Mouse (Mus musculus): Measurements from ENCODE around the gene Dpf3. TPM values are rescaled to one million over a fixed set of nuclear protein-coding genes. Genes with fewer than 3 reads are reported as not detected.

Gene Dpf3
- total and polyA plus RNA-seq, 2 experiments from 2014 or later, result 14.3 to 31.7 TPM

DNA sequence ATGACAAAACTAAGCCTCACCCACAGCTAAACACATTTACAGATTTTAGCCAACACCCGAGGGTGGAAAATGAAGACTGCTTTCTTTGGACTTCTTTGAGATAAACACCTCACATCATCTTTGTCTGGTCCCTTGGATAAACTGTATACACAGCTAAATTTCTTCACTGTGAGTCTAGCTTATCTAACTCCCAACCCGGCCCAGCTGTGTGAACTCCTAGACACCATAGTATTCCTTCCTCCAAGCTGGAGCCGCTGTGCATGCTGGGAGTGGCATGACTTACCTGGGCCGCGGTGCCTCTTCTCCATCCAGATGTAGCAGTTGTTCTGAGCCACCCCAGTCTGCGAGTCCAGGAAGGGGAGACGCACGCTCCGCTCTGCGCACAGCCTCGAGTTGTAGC is 117.3 kb downstream of the Dpf3 start:
- Histone ChIP-seq H3K36me3 (ENCODE audit: insufficient read depth, low read length) (no peaks in the 10 kb centered on the region), H3K4me2 (ENCODE audit: low read depth, low read length, poor library complexity, severe bottlenecking) (no peak overlapping the region), H3K4me1 (ENCODE audit: insufficient read depth, low read length) (no peaks in the 10 kb centered on the region), H3K9me3 (ENCODE audit: low read length) (no peaks in the 10 kb centered on the region), H3K4me3 (ENCODE audit: low read depth, low read length) (no peak overlapping the region), H3K9ac (replicated peaks; ENCODE audit: low read length, poor library complexity, severe bottlenecking) (no peak overlapping the region), H3K27ac (ENCODE audit: low read depth, low read length) (no peak overlapping the region), H3K27me3 (ENCODE audit: insufficient read depth, low read length) (no peaks in the 10 kb centered on the region)
- ATAC-seq (ENCODE audit: low FRiP score), result no peak
- DNase-seq (ENCODE audit: low spot score), result no peak
- TF ChIP-seq CTCF (IDR thresholded peaks at IDR 0.05), result no peak
- 84% methylated on average over 11 of the region's 11 CpGs for WGBS

DNA sequence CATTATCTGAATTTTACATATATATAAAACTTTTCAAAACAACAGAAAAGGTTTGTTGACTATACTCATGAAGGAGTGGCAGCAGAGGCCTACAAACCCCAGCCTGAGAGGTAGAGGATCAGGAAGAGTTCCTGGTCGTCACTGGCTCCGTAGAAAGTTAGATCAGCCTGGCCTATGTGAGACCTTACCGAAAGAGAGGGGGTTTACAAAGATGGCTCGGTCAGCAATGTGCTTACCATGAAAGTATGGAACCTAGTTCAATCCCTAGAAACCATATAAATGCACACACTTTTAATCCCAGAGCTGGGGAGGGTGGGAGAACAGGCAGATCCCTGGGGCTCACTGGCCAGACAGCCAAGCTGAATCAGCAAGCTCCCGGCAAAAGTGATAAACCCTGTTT is 118.1 kb downstream of the Dpf3 start:
- no peaks in the 10 kb centered on the region for H3K9me3 ChIP-seq (ENCODE audit: low read length)
- H3K4me3 ChIP-seq (ENCODE audit: low read depth, low read length), result no peak overlapping the region
- ATAC-seq (ENCODE audit: low FRiP score) (no peak), DNase-seq (ENCODE audit: low spot score) (no peak)
- TF ChIP-seq CTCF (IDR thresholded peaks at IDR 0.05), result no peak
- H3K4me2 ChIP-seq (ENCODE audit: low read depth, low read length, poor library complexity, severe bottlenecking), result no peak overlapping the region
- H3K4me1 ChIP-seq (ENCODE audit: insufficient read depth, low read length), result no peaks in the 10 kb centered on the region
- no peak overlapping the region for H3K9ac ChIP-seq (replicated peaks; ENCODE audit: low read length, poor library complexity, severe bottlenecking)
- H3K27ac ChIP-seq (ENCODE audit: low read depth, low read length), result no peak overlapping the region
- H3K36me3 ChIP-seq (ENCODE audit: insufficient read depth, low read length), result no peaks in the 10 kb centered on the region
- WGBS, result 89% methylated on average over 5 of the region's 5 CpGs
- no peaks in the 10 kb centered on the region for H3K27me3 ChIP-seq (ENCODE audit: insufficient read depth, low read length)

DNA sequence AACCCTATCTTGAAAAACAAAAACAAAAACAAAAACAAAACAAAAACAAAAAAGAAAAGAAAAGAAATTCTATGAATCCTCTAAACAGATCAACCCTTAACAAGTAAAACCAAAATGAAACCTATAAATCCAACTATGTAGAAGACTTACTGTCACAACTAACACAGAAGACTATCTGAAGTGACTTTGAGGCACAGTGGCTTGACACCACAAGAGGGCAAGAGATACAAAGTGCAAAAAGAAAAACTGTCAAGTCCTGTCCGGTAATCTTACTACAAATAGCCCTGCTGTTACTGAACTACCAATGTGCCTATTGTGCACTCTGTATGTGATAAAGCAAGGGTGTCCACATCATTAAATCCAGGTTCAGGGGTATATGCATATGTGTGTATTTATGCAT is 120.0 kb downstream of the Dpf3 start:
- H3K4me1 ChIP-seq (ENCODE audit: insufficient read depth, low read length), result no peaks in the 10 kb centered on the region
- H3K9ac ChIP-seq (replicated peaks; ENCODE audit: low read length, poor library complexity, severe bottlenecking), result no peak overlapping the region
- no peak overlapping the region for H3K4me2 ChIP-seq (ENCODE audit: low read depth, low read length, poor library complexity, severe bottlenecking)
- H3K4me3 ChIP-seq (ENCODE audit: low read depth, low read length), result no peak overlapping the region
- no peaks in the 10 kb centered on the region for H3K9me3 ChIP-seq (ENCODE audit: low read length)
- no peak overlapping the region for H3K27ac ChIP-seq (ENCODE audit: low read depth, low read length)
- TF ChIP-seq CTCF (IDR thresholded peaks at IDR 0.05), result no peak
- no peaks in the 10 kb centered on the region for H3K36me3 ChIP-seq (ENCODE audit: insufficient read depth, low read length)
- no peaks in the 10 kb centered on the region for H3K27me3 ChIP-seq (ENCODE audit: insufficient read depth, low read length)
- WGBS, result 94% methylated on average over 1 of the region's 1 CpGs
- DNase-seq (ENCODE audit: low spot score), result no peak
- ATAC-seq (ENCODE audit: low FRiP score), result no peak

DNA sequence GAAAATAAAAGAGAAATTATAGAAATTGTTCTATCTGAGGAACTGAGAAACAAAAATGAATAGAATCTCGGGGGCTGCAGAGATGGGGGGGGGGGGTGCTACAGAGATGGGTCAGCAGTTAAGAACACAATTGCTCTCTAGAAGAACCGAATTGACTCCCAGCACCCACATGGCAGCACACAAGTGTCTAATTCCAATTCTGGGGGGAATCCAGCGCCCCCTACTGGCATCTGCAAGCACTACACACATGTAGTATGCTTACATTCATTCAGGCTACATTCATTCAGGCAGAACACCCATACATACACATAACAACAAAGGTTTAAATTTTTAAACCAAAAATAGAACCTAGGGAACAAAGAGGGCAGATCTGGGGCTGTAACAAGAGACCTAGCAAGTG is 122.7 kb downstream of the Dpf3 start:
- no peak overlapping the region for H3K4me2 ChIP-seq (ENCODE audit: low read depth, low read length, poor library complexity, severe bottlenecking)
- H3K4me3 ChIP-seq (ENCODE audit: low read depth, low read length), result no peak overlapping the region
- ATAC-seq (ENCODE audit: low FRiP score) (no peak), DNase-seq (ENCODE audit: low spot score) (no peak)
- 55% methylated on average over 3 of the region's 3 CpGs for WGBS
- H3K36me3 ChIP-seq (ENCODE audit: insufficient read depth, low read length), result no peaks in the 10 kb centered on the region
- no peaks in the 10 kb centered on the region for H3K4me1 ChIP-seq (ENCODE audit: insufficient read depth, low read length)
- H3K9me3 ChIP-seq (ENCODE audit: low read length), result no peaks in the 10 kb centered on the region
- no peak overlapping the region for H3K9ac ChIP-seq (replicated peaks; ENCODE audit: low read length, poor library complexity, severe bottlenecking)
- H3K27me3 ChIP-seq (ENCODE audit: insufficient read depth, low read length), result no peaks in the 10 kb centered on the region
- no peak overlapping the region for H3K27ac ChIP-seq (ENCODE audit: low read depth, low read length)
- TF ChIP-seq CTCF (IDR thresholded peaks at IDR 0.05), result peak; percentile 13; the same call in 1 of the 2 replicates

DNA sequence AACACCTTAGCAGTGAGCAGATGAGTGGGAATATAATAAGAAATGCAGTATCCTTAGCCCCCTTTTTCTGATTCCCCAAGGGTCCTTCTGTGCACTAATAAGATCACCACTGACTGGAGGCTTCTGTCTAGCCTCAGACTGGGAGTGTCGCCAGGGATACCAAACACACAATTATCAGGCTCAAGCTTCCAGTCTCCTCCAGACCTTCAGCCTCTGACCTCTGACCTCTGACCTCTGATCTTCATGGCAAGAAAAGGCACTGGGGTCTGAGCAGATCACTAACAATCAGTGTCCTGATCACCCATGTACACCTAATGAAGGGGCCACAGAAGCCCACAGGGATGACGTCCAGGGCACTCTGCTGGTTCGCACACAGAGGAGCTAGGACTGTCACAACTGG is 125.7 kb downstream of the Dpf3 start:
- no peak overlapping the region for H3K4me2 ChIP-seq (ENCODE audit: low read depth, low read length, poor library complexity, severe bottlenecking)
- no peak overlapping the region for H3K4me3 ChIP-seq (ENCODE audit: low read depth, low read length)
- no peak for TF ChIP-seq CTCF (IDR thresholded peaks at IDR 0.05)
- H3K4me1 ChIP-seq (ENCODE audit: insufficient read depth, low read length), result no peaks in the 10 kb centered on the region
- no peak overlapping the region for H3K9ac ChIP-seq (replicated peaks; ENCODE audit: low read length, poor library complexity, severe bottlenecking)
- 47% methylated on average over 3 of the region's 3 CpGs for WGBS
- no peak overlapping the region for H3K27ac ChIP-seq (ENCODE audit: low read depth, low read length)
- no peaks in the 10 kb centered on the region for H3K9me3 ChIP-seq (ENCODE audit: low read length)
- H3K27me3 ChIP-seq (ENCODE audit: insufficient read depth, low read length), result no peaks in the 10 kb centered on the region
- ATAC-seq (ENCODE audit: low FRiP score) (no peak), DNase-seq (ENCODE audit: low spot score) (no peak)
- no peaks in the 10 kb centered on the region for H3K36me3 ChIP-seq (ENCODE audit: insufficient read depth, low read length)

DNA sequence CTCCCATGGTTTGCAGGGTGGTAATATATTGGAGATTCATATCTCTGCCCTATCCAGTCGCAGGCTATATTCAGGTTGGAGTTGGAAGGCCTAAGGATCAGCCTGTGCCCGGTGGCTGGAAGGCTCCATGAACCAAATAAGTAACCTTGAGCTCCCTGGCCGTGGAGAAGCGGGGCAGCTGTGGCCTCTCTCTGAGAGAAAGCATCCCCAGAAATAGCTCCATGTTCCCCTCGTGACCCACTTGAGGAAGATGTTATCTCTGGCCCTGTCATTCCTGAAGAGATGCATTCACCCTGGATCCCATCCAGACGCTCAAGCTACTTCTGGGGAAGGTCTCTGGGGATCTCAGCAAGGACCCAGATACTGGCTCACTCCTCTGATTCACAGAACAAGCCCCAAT is 134.9 kb downstream of the Dpf3 start:
- no peaks in the 10 kb centered on the region for H3K36me3 ChIP-seq (ENCODE audit: insufficient read depth, low read length)
- WGBS, result 89% methylated on average over 6 of the region's 6 CpGs
- H3K9me3 ChIP-seq (ENCODE audit: low read length), result no peaks in the 10 kb centered on the region
- no peak overlapping the region for H3K9ac ChIP-seq (replicated peaks; ENCODE audit: low read length, poor library complexity, severe bottlenecking)
- H3K4me1 ChIP-seq (ENCODE audit: insufficient read depth, low read length), result no peaks in the 10 kb centered on the region
- H3K4me2 ChIP-seq (ENCODE audit: low read depth, low read length, poor library complexity, severe bottlenecking), result no peak overlapping the region
- ATAC-seq (ENCODE audit: low FRiP score) (no peak), DNase-seq (ENCODE audit: low spot score) (no peak)
- no peaks in the 10 kb centered on the region for H3K27me3 ChIP-seq (ENCODE audit: insufficient read depth, low read length)
- H3K27ac ChIP-seq (ENCODE audit: low read depth, low read length), result no peak overlapping the region
- no peak overlapping the region for H3K4me3 ChIP-seq (ENCODE audit: low read depth, low read length)
- TF ChIP-seq CTCF (IDR thresholded peaks at IDR 0.05), result no peak

Measured in midbrain, postnatal 0 days (tissue).